In genomic region chr10:39173077-39173476, GRCm38 (mm10) we compare ENCODE assay signal across 9 mouse cellular contexts. TPM values are rescaled to one million over a fixed set of nuclear protein-coding genes. Genes with fewer than 3 reads are reported as not detected.
DNase-seq lines count a peak whose midpoint lies in the region; ATAC-seq and TF ChIP-seq lines count a peak whose summit lies in the region.
"Had no signal": no experiment of that assay in that cellular context is flagged by ENCODE, and none has a peak within 500 bp of the region (broad histone marks: within the 10 kb centered on the region; RNA-seq: fewer than 3 reads in every experiment).

No protein-coding gene starts in this region.

- peak overlapping the region; percentile 82 for H3K4me2 ChIP-seq in hindbrain, embryonic 16.5 days (ENCODE audit: low read length)
- peak overlapping the region; percentile 34 for H3K4me2 ChIP-seq in liver, embryonic 12.5 days

- H3K4me1 ChIP-seq in hindbrain, embryonic 16.5 days (ENCODE audit: control insufficient read depth, insufficient read depth, low read depth, low read length), result peaks cover 21% of the 10 kb centered on the region
- H3K4me1 ChIP-seq in liver, embryonic 12.5 days, result peaks cover 22% of the 10 kb centered on the region
- H3K4me1 ChIP-seq in olfactory bulb, adult 2 months (ENCODE audit: control insufficient read depth, insufficient read depth, low read length), result peaks cover 18% of the 10 kb centered on the region

- peak; percentile 15 to 54 for DNase-seq in lung, adult 18-20 months
- DNase-seq in lung, postnatal 25 days (ENCODE audit: low spot score), result no peak
- peak; percentile 65 for DNase-seq in gastrocnemius, postnatal 14 days
- DNase-seq in left cerebral cortex, postnatal 36 days (ENCODE audit: low spot score in 2 of 2), result no peak

- H3K9me3 ChIP-seq in hindbrain, embryonic 16.5 days (ENCODE audit: control insufficient read depth, low read length), result no peaks in the 10 kb centered on the region; the same call in 1 of the 2 replicates
- H3K9me3 ChIP-seq in liver, embryonic 12.5 days (replicated peaks), result no peaks in the 10 kb centered on the region; the same call in 1 of the 2 replicates

- no peak for TF ChIP-seq POLR2A in olfactory bulb, adult 2 months (IDR thresholded peaks at IDR 0.05; ENCODE audit: insufficient read depth, low read depth, low read length)

- no peaks in the 10 kb centered on the region for H3K27me3 ChIP-seq in hindbrain, embryonic 16.5 days (replicated peaks; ENCODE audit: control insufficient read depth, insufficient read depth, low read length)
- peaks cover 21% of the 10 kb centered on the region; the same call in 1 of the 2 replicates for H3K27me3 ChIP-seq in liver, embryonic 12.5 days (replicated peaks)

- ATAC-seq in hindbrain, embryonic 16.5 days, result no peak
- ATAC-seq in liver, embryonic 12.5 days, result no peak
- ATAC-seq in monocyte, adult 5-6 weeks (replicated peaks; ENCODE audit: insufficient number of reproducible peaks, low FRiP score, low TSS enrichment, poor library complexity, severe bottlenecking), result no peak

- no peak for TF ChIP-seq CTCF in olfactory bulb, adult 2 months (IDR thresholded peaks at IDR 0.05; ENCODE audit: insufficient read depth, low read depth, low read length)

- peak overlapping the region; percentile 7; the same call in 1 of the 2 replicates for H3K4me3 ChIP-seq in hindbrain, embryonic 16.5 days (ENCODE audit: low read length)
- no peak overlapping the region for H3K4me3 ChIP-seq in liver, embryonic 12.5 days
- H3K4me3 ChIP-seq in olfactory bulb, adult 2 months (ENCODE audit: insufficient read depth, low read depth, low read length), result no peak overlapping the region

- WGBS in hindbrain, embryonic 16.5 days, result 20% methylated on average over 13 of the region's 13 CpGs
- 32% methylated on average over 13 of the region's 13 CpGs for WGBS in liver, embryonic 12.5 days (ENCODE audit: insufficient replicate concordance)
- 12% methylated on average over 13 of the region's 13 CpGs for WGBS in olfactory bulb, adult 2 months

- H3K9ac ChIP-seq in hindbrain, embryonic 16.5 days (ENCODE audit: low read depth, low read length), result peak overlapping the region; percentile 39
- H3K9ac ChIP-seq in liver, embryonic 12.5 days, result no peak overlapping the region

- no peaks in the 10 kb centered on the region for H3K36me3 ChIP-seq in hindbrain, embryonic 16.5 days (ENCODE audit: control insufficient read depth, insufficient read depth, low read length)
- no peaks in the 10 kb centered on the region for H3K36me3 ChIP-seq in liver, embryonic 12.5 days

- intact Hi-C loops in gastrocnemius, postnatal 14 days (cut with DNase I; ENCODE audit: low total_unique reads), result no loop called here
- intact Hi-C loops in left cerebral cortex, postnatal 36 days (cut with DNase I), result loop anchor here (5.0 kb wide), 3 partner anchors 54 to 559 kb away; partner anchors contain the start of gene Rev3l

- H3K27ac ChIP-seq in hindbrain, embryonic 16.5 days (ENCODE audit: low read depth, low read length), result peak overlapping the region; percentile 98
- H3K27ac ChIP-seq in liver, embryonic 12.5 days, result no peak overlapping the region
- H3K27ac ChIP-seq in olfactory bulb, adult 2 months (ENCODE audit: insufficient read depth, low read depth, low read length), result 0 out of 2 replicates have a peak overlapping the region, but pooled peaks have one; percentile 9

RNA-seq across cellular contexts. Expression of gene Ccn6, which starts 9.5 kb away (rescaled TPM):
- under 1 TPM; 0.14 to 0.16 TPM for total RNA-seq in gastrocnemius, postnatal 14 days (2021)
- 0.61 and 0.69 TPM in 2 replicates for polyA plus RNA-seq in hindbrain, embryonic 16.5 days (2015; fragmentation: Nextera tagmentation; extraction: Ambion mirVana)
- not detected in 2 replicates for polyA plus RNA-seq in liver, embryonic 12.5 days (2016; fragmentation: Nextera tagmentation; extraction: Ambion mirVana)
- polyA plus RNA-seq in olfactory bulb, adult 2 months (2012; ENCODE audit: insufficient read depth, insufficient read length, low replicate concordance, missing spikeins), result not detected in 2 replicates
- total RNA-seq in left cerebral cortex, postnatal 36 days (2021), result under 1 TPM in 1 of 2 experiments, not detected in 1; 0.36 TPM
- total RNA-seq in monocyte, adult 5-6 weeks (2017), result not detected in 3 replicates
- total RNA-seq: MEL had no signal

RNA-seq across cellular contexts. Expression of gene Tube1, which starts 39.3 kb away (rescaled TPM):
- 1 to 10 TPM in 1 of 2 experiments, under 1 TPM in 1; 0.88 to 1.4 TPM for total RNA-seq in gastrocnemius, postnatal 14 days (2021)
- 6.8 and 7.2 TPM in 2 replicates for polyA plus RNA-seq in hindbrain, embryonic 16.5 days (2015; fragmentation: Nextera tagmentation; extraction: Ambion mirVana)
- 8.6 and 9.0 TPM in 2 replicates for polyA plus RNA-seq in liver, embryonic 12.5 days (2016; fragmentation: Nextera tagmentation; extraction: Ambion mirVana)
- polyA plus RNA-seq in olfactory bulb, adult 2 months (2012; ENCODE audit: insufficient read depth, insufficient read length, low replicate concordance, missing spikeins), result not detected in 2 replicates
- 1 to 10 TPM; 2.8 to 3.7 TPM for total RNA-seq in left cerebral cortex, postnatal 36 days (2021)
- total RNA-seq in monocyte, adult 5-6 weeks (2017), result 1.3 to 3.2 TPM (median 1.4 TPM) in 3 replicates

RNA-seq across cellular contexts. Expression of gene Fam229b, which starts 39.4 kb away (rescaled TPM):
- 1 to 10 TPM; 3.0 to 3.5 TPM for total RNA-seq in gastrocnemius, postnatal 14 days (2021)
- polyA plus RNA-seq in hindbrain, embryonic 16.5 days (2015; fragmentation: Nextera tagmentation; extraction: Ambion mirVana), result 28.3 and 34.2 TPM in 2 replicates
- polyA plus RNA-seq in liver, embryonic 12.5 days (2016; fragmentation: Nextera tagmentation; extraction: Ambion mirVana), result 1.6 and 1.9 TPM in 2 replicates
- polyA plus RNA-seq in olfactory bulb, adult 2 months (2012; ENCODE audit: insufficient read depth, insufficient read length, low replicate concordance, missing spikeins), result not detected in 2 replicates
- total RNA-seq in left cerebral cortex, postnatal 36 days (2021), result 10 to 100 TPM; 16.1 to 18.6 TPM
- 0.86 to 4.7 TPM in 2 of 3 replicates, not detected in the other for total RNA-seq in monocyte, adult 5-6 weeks (2017)

Comparison
In these comparisons a context has a peak if more than half of its experiments do, and no peak if none do; other contexts are left out.
1. DNase-seq: peak in lung, adult 18-20 months (2 of 2) and gastrocnemius, postnatal 14 days (single experiment); none in lung, postnatal 25 days (single experiment) and left cerebral cortex, postnatal 36 days (0 of 2).